Mouse (Mus musculus) liver, postnatal 0 days (tissue): ENCODE data around the gene Fam126a.

Experiments used
- CTCF ChIP-seq: sonication (generic); IDR thresholded peaks from 2 replicates; pipeline ENCODE4 v1.5.1; 2016; ENCODE audit warnings: antibody characterized with exemption, low read depth
- EP300 ChIP-seq: IDR thresholded peaks from 2 replicates; pipeline ENCODE4 v1.6.1; 2016; ENCODE audit warnings: antibody characterized with exemption, low read depth, mild to moderate bottlenecking

GRCm38 (mm10) chr5:23919892-23920731, 110.4 kb downstream of the Fam126a start:
- TF ChIP-seq CTCF = no peak
- TF ChIP-seq EP300 = no peak
